Mouse (Mus musculus): ENCODE results near the gene Olfr1138. TPM values are rescaled to one million over a fixed set of nuclear protein-coding genes. Genes with fewer than 3 reads are reported as not detected.

The Olfr1138 gene
- not detected for polyA plus RNA-seq (2017; shearing (Covaris generic))

- no peak for ATAC-seq
Observed at GRCm38 (mm10) chr2:87739878-87740277, at the start of gene Olfr1138. Olfr1138 (minus strand) TSS chr2:87739978.

- ATAC-seq = no peak
Observed at GRCm38 (mm10) chr2:87779183-87779582, 39.4 kb upstream of the Olfr1138 start, which contains the start of gene Olfr152. Olfr152 (plus strand) TSS chr2:87779483.

GRCm38 (mm10) chr2:87776143-87776542 is 36.4 kb upstream of the Olfr1138 start:
- no peak for ATAC-seq

- no peak for ATAC-seq
Observed at GRCm38 (mm10) chr2:87753891-87754290, 14.1 kb upstream of the Olfr1138 start, which contains the start of gene Olfr1141. Olfr1141 (minus strand) TSS chr2:87753991.

GRCm38 (mm10) chr2:87743452-87743851 is 3.7 kb upstream of the Olfr1138 start, which contains the start of gene Olfr1140:
Olfr1140 (plus strand) TSS chr2:87743752.
- ATAC-seq = no peak

- no peak for ATAC-seq
Observed at GRCm38 (mm10) chr2:87713079-87713478, 26.7 kb downstream of the Olfr1138 start, which contains the start of gene Olfr1137. Olfr1137 (minus strand) TSS chr2:87713179.

- no peak for ATAC-seq
Observed at GRCm38 (mm10) chr2:87693847-87694246, 45.9 kb downstream of the Olfr1138 start, which contains the start of gene Olfr1136. Olfr1136 (minus strand) TSS chr2:87693947.

Other genes with a start within 250 kb of the Olfr1138 start
- not detected for gene Pramel7, start 242.9 kb downstream of the Olfr1138 start, polyA plus RNA-seq (2017; shearing (Covaris generic))
- gene Pramel6, start 233.4 kb downstream of the Olfr1138 start, polyA plus RNA-seq (2017; shearing (Covaris generic)) = not detected
- not detected for gene Olfr153, start 208.2 kb downstream of the Olfr1138 start, polyA plus RNA-seq (2017; shearing (Covaris generic))
- under 1 TPM in 1 of 2 experiments, not detected in 1; 0.36 TPM for gene Olfr1128, start 194.4 kb downstream of the Olfr1138 start, polyA plus RNA-seq (2017; shearing (Covaris generic))
- gene Olfr1129, start 166.1 kb downstream of the Olfr1138 start, polyA plus RNA-seq (2017; shearing (Covaris generic)) = not detected
- gene Olfr1130, start 133.8 kb downstream of the Olfr1138 start, polyA plus RNA-seq (2017; shearing (Covaris generic)) = not detected
- not detected for gene Olfr1131, start 112.9 kb downstream of the Olfr1138 start, polyA plus RNA-seq (2017; shearing (Covaris generic))
- gene Olfr1132, start 102.4 kb downstream of the Olfr1138 start, polyA plus RNA-seq (2017; shearing (Covaris generic)) = not detected
- not detected for gene Olfr1133, start 92.6 kb downstream of the Olfr1138 start, polyA plus RNA-seq (2017; shearing (Covaris generic))
- gene Olfr1134, start 81.5 kb downstream of the Olfr1138 start, polyA plus RNA-seq (2017; shearing (Covaris generic)) = not detected
- gene Olfr1135, start 66.3 kb downstream of the Olfr1138 start, polyA plus RNA-seq (2017; shearing (Covaris generic)) = not detected
- gene Olfr1136, start 46.0 kb downstream of the Olfr1138 start, polyA plus RNA-seq (2017; shearing (Covaris generic)) = not detected
- not detected for gene Olfr1137, start 26.8 kb downstream of the Olfr1138 start, polyA plus RNA-seq (2017; shearing (Covaris generic))
- not detected for gene Olfr1140, start 3.8 kb upstream of the Olfr1138 start, polyA plus RNA-seq (2017; shearing (Covaris generic))
- not detected for gene Olfr1141, start 14.0 kb upstream of the Olfr1138 start, polyA plus RNA-seq (2017; shearing (Covaris generic))
- gene Olfr152, start 39.5 kb upstream of the Olfr1138 start, polyA plus RNA-seq (2017; shearing (Covaris generic)) = not detected
- not detected for gene Olfr1143, start 60.6 kb upstream of the Olfr1138 start, polyA plus RNA-seq (2017; shearing (Covaris generic))
- gene Olfr1145, start 69.8 kb upstream of the Olfr1138 start, polyA plus RNA-seq (2017; shearing (Covaris generic)) = not detected
- not detected for gene Olfr1148, start 90.6 kb upstream of the Olfr1138 start, polyA plus RNA-seq (2017; shearing (Covaris generic))
- not detected for gene Olfr1150-ps1, start 104.0 kb upstream of the Olfr1138 start, polyA plus RNA-seq (2017; shearing (Covaris generic))
- not detected for gene Olfr1151, start 115.9 kb upstream of the Olfr1138 start, polyA plus RNA-seq (2017; shearing (Covaris generic))
- under 1 TPM in 1 of 2 experiments, not detected in 1; 0.08 TPM for gene Olfr1152, start 126.5 kb upstream of the Olfr1138 start, polyA plus RNA-seq (2017; shearing (Covaris generic))
- not detected for gene Olfr1153, start 155.0 kb upstream of the Olfr1138 start, polyA plus RNA-seq (2017; shearing (Covaris generic))
- gene Olfr1154, start 165.2 kb upstream of the Olfr1138 start, polyA plus RNA-seq (2017; shearing (Covaris generic)) = not detected
- gene Olfr1155, start 205.2 kb upstream of the Olfr1138 start, polyA plus RNA-seq (2017; shearing (Covaris generic)) = not detected
- under 1 TPM in 1 of 2 experiments, not detected in 1; 0.20 TPM for gene Olfr1156, start 213.1 kb upstream of the Olfr1138 start, polyA plus RNA-seq (2017; shearing (Covaris generic))
- under 1 TPM in 1 of 2 experiments, not detected in 1; 0.15 TPM for gene Olfr1157, start 228.3 kb upstream of the Olfr1138 start, polyA plus RNA-seq (2017; shearing (Covaris generic))
- gene Olfr74, start 234.7 kb upstream of the Olfr1138 start, polyA plus RNA-seq (2017; shearing (Covaris generic)) = not detected